Mouse (Mus musculus) kidney, postnatal 4 days (tissue): Measurements from ENCODE around the gene Hspd1.

ENCODE experiments used
- DNase-seq, 2 experiments: peaks; one replicate each; pipeline ENCODE4 v3.0.0; 2021; ENCODE audit warnings: mixed read lengths in 2 of 2

Hspd1 gene

DNA sequence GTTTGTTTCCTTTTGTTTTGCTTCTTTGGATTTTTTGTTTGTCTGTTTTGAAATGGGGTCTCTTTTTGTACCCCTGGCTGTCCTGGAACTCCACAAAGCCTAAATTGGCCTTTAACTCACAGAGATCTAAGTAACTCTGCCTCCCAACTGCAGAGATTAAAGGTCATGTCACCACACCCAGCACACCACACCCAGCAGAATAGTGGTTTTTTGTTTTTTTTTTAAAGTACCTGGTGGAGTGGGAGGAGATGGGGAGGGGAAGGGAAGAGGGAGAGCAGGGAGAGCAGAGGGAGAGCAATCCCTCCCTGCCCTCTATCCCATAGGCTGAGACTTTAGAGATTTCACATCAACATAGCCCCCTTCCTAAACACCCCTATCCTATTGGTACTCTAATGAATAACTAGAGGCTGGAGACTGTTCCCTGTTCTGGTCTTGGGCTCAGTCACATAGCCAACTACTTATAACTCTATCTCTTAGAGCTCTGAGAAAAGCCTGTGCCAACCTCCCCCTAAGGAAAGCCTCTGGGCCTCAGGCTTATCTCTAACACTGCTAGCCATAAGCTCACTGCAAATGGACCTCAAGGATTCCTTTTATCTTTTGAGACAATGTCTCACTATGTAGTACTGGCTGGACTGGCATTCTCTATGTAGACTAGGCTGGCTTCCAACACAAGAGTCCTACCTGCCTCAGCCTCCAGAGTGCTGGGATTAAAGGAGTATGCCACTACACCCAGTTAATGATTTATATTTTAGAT lies 56.8 kb downstream of the Hspd1 start:
- DNase-seq = no peak

DNA sequence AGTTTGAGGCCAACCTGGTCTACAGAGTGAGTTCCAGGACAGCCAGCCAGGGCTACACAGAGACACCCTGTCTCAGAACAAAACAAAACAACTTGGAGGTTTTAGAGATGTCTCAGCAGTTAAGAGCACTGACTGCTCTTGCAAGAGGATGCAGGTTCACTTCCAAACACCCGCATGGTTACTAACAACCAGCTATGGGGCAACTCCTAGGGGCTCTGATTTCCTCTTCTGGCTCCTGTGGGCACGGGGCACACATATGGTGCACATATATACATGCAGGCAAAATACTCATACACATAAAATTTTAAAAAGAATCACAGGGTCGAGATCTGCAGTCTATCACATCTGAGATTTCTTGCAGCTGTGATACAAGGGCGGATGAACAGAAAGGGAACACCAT lies 58.6 kb downstream of the Hspd1 start:
- no peak for DNase-seq

DNA sequence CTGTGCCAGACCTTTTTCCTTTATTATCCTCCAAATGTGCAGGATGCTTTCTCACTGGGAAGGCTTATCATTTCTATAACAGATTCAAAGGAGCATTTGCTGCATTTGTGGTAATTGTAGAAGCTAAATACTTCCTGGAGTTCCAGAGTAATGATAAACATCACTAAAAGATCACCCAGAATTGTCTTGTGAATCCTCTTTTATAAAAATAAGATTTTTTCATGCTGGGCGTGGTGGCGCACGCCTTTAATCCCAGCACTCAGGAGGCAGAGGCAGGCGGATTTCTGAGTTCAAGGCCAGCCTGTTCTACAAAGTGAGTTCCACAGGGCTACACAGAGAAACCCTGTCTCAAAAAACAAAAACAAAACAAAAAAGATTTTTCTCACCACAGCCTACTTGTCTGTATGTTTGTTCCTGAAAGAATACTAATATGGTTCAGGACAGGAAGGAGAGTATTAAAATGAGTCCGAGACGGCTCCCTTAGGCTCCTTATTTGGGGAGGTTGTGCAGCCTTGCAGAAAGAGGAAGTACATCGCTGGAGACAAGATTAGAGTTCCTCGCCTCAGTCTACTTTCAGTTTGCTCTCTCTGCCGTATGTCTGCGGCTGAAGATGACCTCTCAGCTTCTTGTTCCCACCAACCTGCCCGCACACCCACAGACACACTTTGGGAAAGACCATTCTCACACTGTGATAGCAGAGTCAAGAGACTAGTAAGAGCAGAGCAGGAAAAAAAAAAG lies 59.4 kb downstream of the Hspd1 start:
- no peak for DNase-seq

DNA sequence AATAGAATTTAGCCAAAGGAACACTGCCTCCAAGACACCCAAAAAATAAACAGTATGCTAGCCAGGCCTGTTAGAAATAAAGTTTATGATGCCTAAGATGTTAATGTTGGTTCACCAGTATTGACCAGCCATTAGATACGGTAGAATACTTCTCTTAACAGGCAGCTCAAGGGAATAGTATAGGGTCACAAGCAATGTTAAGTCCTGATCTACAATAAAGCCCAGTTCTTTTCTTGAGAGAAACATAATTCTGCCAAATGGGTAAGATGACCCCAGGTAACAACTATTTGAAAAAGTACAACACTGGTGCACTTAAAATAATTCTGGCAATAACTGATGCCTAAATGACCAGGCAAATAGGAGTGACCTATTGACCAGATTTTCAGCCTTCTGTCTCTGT lies 60.1 kb downstream of the Hspd1 start:
- no peak for DNase-seq
